Mouse (Mus musculus) heart, postnatal 0 days (tissue): ENCODE data around the gene Adamtsl4.

Experiments
- CTCF ChIP-seq: IDR thresholded peaks from 2 replicates; pipeline ENCODE4 v1.5.1; 2016; ENCODE audit warnings: antibody characterized with exemption, control low read depth, low read depth
- EP300 ChIP-seq: IDR thresholded peaks from 2 replicates; pipeline ENCODE4 v1.6.1; 2016; ENCODE audit warnings: antibody characterized with exemption, low read depth

- TF ChIP-seq CTCF (no peak), EP300 (no peak)
These were observed 7.3 kb upstream of the Adamtsl4 start for GRCm38 (mm10) chr3:95694808-95695703.
